ENCODE assay signal across 26 mouse cellular contexts in genomic region chr6:17206932-17207331, GRCm38 (mm10).
"Had no signal": no experiment of that assay in that cellular context is flagged by ENCODE, and none has a peak within 500 bp of the region (broad histone marks: within the 10 kb centered on the region; RNA-seq: fewer than 3 reads in every experiment).

No protein-coding gene starts in this region.

- H3K36me3 ChIP-seq: embryonic facial prominence, embryonic 10.5 days; embryonic facial prominence, embryonic 12.5 days; embryonic facial prominence, embryonic 13.5 days; embryonic facial prominence, embryonic 15.5 days; forebrain, embryonic 10.5 days; forebrain, embryonic 12.5 days; forebrain, embryonic 15.5 days; heart, embryonic 10.5 days had no signal

- DNase-seq: cerebellum, adult 9-10 months; cerebellum, adult 9-11 months; cerebellum, postnatal 10 days; cerebellum, postnatal 14 days; cerebellum, postnatal 25 days; cerebellum, postnatal 36 days; embryo, embryonic 11 days; forebrain, postnatal 0 days; gastrocnemius, adult 2 months; gastrocnemius, postnatal 10 days; gastrocnemius, postnatal 14 days; gastrocnemius, postnatal 25 days; gastrocnemius, postnatal 36 days; heart, adult 11 months; heart, adult 18-20 months; heart, adult 2 months had no signal

- H3K4me2 ChIP-seq: embryonic facial prominence, embryonic 12.5 days; embryonic facial prominence, embryonic 13.5 days; embryonic facial prominence, embryonic 15.5 days; forebrain, embryonic 12.5 days; forebrain, embryonic 13.5 days; forebrain, embryonic 15.5 days had no signal

- H3K4me3 ChIP-seq: embryonic facial prominence, embryonic 10.5 days; embryonic facial prominence, embryonic 12.5 days; embryonic facial prominence, embryonic 13.5 days; embryonic facial prominence, embryonic 15.5 days; erythroblast, embryonic 14.5 days; forebrain, embryonic 10.5 days; forebrain, embryonic 12.5 days; forebrain, embryonic 13.5 days; forebrain, embryonic 15.5 days; gastrocnemius, adult 2 months; heart, adult 2 months; heart, embryonic 10.5 days had no signal

- H3K27me3 ChIP-seq: embryonic facial prominence, embryonic 12.5 days; embryonic facial prominence, embryonic 15.5 days; forebrain, embryonic 13.5 days; forebrain, embryonic 15.5 days had no signal
